Comparison of ENCODE assay signal across 36 mouse cellular contexts in the genomic region with DNA sequence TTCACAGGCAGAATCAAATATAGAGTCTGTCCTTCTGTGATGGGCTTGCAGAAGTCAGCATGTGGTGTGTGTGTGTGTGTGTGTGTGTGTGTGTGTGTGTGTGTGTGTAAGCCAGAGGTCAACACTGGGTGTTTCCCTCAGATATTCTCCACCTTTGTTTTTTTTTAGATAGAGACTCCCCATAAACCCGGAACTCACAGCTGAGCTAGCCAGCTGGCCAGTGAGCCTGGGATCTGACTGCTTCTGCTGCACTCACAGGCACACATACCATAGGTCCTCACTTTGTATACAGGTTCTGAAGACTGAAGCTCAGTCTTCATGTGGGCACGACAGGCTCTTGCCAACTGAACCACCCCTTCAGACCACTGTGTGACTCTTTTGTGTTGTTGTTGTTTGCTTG. TPM values are rescaled to one million over a fixed set of nuclear protein-coding genes. Genes with fewer than 3 reads are reported as not detected.
"Had no signal": no experiment of that assay in that cellular context is flagged by ENCODE, and none has a peak within 500 bp of the region (broad histone marks: within the 10 kb centered on the region; RNA-seq: fewer than 3 reads in every experiment).

No protein-coding gene starts in this region.

- H3K27ac ChIP-seq: embryonic facial prominence, embryonic 10.5 days; embryonic facial prominence, embryonic 12.5 days; embryonic facial prominence, embryonic 13.5 days; embryonic facial prominence, embryonic 15.5 days; forebrain, embryonic 10.5 days; forebrain, embryonic 12.5 days; forebrain, embryonic 13.5 days; forebrain, embryonic 15.5 days; gastrocnemius, adult 2 months; heart, adult 2 months had no signal

- H3K9me3 ChIP-seq: embryonic facial prominence, embryonic 10.5 days; embryonic facial prominence, embryonic 12.5 days; embryonic facial prominence, embryonic 13.5 days; embryonic facial prominence, embryonic 15.5 days; forebrain, embryonic 10.5 days; forebrain, embryonic 12.5 days; forebrain, embryonic 13.5 days; forebrain, embryonic 15.5 days had no signal

- DNase-seq: cerebellum, adult 2 months; cerebellum, adult 8-10 months; cerebellum, adult 9-10 months; cerebellum, adult 9-11 months; cerebellum, postnatal 10 days; cerebellum, postnatal 14 days; cerebellum, postnatal 25 days; cerebellum, postnatal 36 days; embryo, embryonic 11 days; forebrain, postnatal 0 days; gastrocnemius, adult 2 months; gastrocnemius, postnatal 10 days; gastrocnemius, postnatal 14 days; gastrocnemius, postnatal 25 days; gastrocnemius, postnatal 36 days; heart, adult 2 months had no signal

- H3K36me3 ChIP-seq: embryonic facial prominence, embryonic 10.5 days; embryonic facial prominence, embryonic 12.5 days; embryonic facial prominence, embryonic 13.5 days; embryonic facial prominence, embryonic 15.5 days; forebrain, embryonic 10.5 days; forebrain, embryonic 12.5 days; forebrain, embryonic 15.5 days had no signal

- H3K4me2 ChIP-seq: embryonic facial prominence, embryonic 12.5 days; embryonic facial prominence, embryonic 13.5 days; embryonic facial prominence, embryonic 15.5 days; forebrain, embryonic 12.5 days; forebrain, embryonic 13.5 days; forebrain, embryonic 15.5 days had no signal

- H3K9ac ChIP-seq: embryonic facial prominence, embryonic 12.5 days; embryonic facial prominence, embryonic 13.5 days; embryonic facial prominence, embryonic 15.5 days; forebrain, embryonic 12.5 days; forebrain, embryonic 13.5 days; forebrain, embryonic 15.5 days; forebrain, postnatal 0 days had no signal

- H3K4me1 ChIP-seq: embryonic facial prominence, embryonic 12.5 days; embryonic facial prominence, embryonic 13.5 days; embryonic facial prominence, embryonic 15.5 days; forebrain, embryonic 10.5 days; forebrain, embryonic 12.5 days; forebrain, embryonic 13.5 days; forebrain, embryonic 15.5 days had no signal

- ATAC-seq: forebrain, embryonic 13.5 days; forebrain, embryonic 14.5 days; forebrain, embryonic 15.5 days; forebrain, embryonic 16.5 days; forebrain, postnatal 0 days had no signal

- H3K4me3 ChIP-seq: embryonic facial prominence, embryonic 10.5 days; embryonic facial prominence, embryonic 12.5 days; embryonic facial prominence, embryonic 13.5 days; embryonic facial prominence, embryonic 15.5 days; erythroblast, embryonic 14.5 days; forebrain, embryonic 10.5 days; forebrain, embryonic 12.5 days; forebrain, embryonic 13.5 days; forebrain, embryonic 15.5 days; gastrocnemius, adult 2 months; heart, adult 2 months had no signal

- H3K27me3 ChIP-seq: forebrain, embryonic 15.5 days had no signal

RNA-seq across cellular contexts. Expression of a gene that starts 7.3 kb away (rescaled TPM):
- total RNA-seq: common myeloid progenitor, adult 5-6 weeks; granulocyte monocyte progenitor cell, adult 5-6 weeks had no signal
- polyA plus RNA-seq: erythroblast, embryonic 14.5 days; forebrain, embryonic 13.5 days had no signal

RNA-seq across cellular contexts. Expression of a gene that starts 22.7 kb away (rescaled TPM):
- polyA plus RNA-seq: erythroblast, embryonic 14.5 days had no signal

RNA-seq across cellular contexts. Expression of a gene that starts 22.8 kb away (rescaled TPM):
- total RNA-seq: common myeloid progenitor, adult 5-6 weeks; forebrain, postnatal 0 days; gastrocnemius, adult 18-20 months; gastrocnemius, adult 2 months; gastrocnemius, adult 8-10 months; gastrocnemius, postnatal 10 days; gastrocnemius, postnatal 14 days; granulocyte monocyte progenitor cell, adult 5-6 weeks had no signal
- polyA plus RNA-seq: cortical plate, adult 2 months; embryonic facial prominence, embryonic 10.5 days; embryonic facial prominence, embryonic 11.5 days; embryonic facial prominence, embryonic 12.5 days; embryonic facial prominence, embryonic 13.5 days; forebrain, embryonic 10.5 days; forebrain, embryonic 11.5 days; forebrain, embryonic 12.5 days; forebrain, embryonic 13.5 days; forebrain, embryonic 14.5 days; forebrain, embryonic 15.5 days; forebrain, embryonic 16.5 days; forebrain, postnatal 0 days had no signal

RNA-seq across cellular contexts. Expression of a gene that starts 46.7 kb away (rescaled TPM):
- total RNA-seq: forebrain, postnatal 0 days; heart, adult 8-10 months had no signal
- polyA plus RNA-seq: embryonic facial prominence, embryonic 13.5 days; erythroblast, embryonic 14.5 days; forebrain, embryonic 11.5 days; forebrain, embryonic 13.5 days had no signal

RNA-seq across cellular contexts. Expression of a gene that starts 50.7 kb away (rescaled TPM):
- total RNA-seq: forebrain, postnatal 0 days; gastrocnemius, adult 18-20 months; gastrocnemius, adult 2 months; gastrocnemius, adult 8-10 months; gastrocnemius, postnatal 25 days; heart, adult 8-10 months had no signal
- polyA plus RNA-seq: cortical plate, adult 2 months; embryonic facial prominence, embryonic 10.5 days; embryonic facial prominence, embryonic 11.5 days; embryonic facial prominence, embryonic 12.5 days; embryonic facial prominence, embryonic 13.5 days; embryonic facial prominence, embryonic 14.5 days; embryonic facial prominence, embryonic 15.5 days; erythroblast, embryonic 14.5 days; forebrain, embryonic 10.5 days; forebrain, embryonic 11.5 days; forebrain, embryonic 12.5 days; forebrain, embryonic 13.5 days; forebrain, embryonic 14.5 days; forebrain, embryonic 15.5 days; forebrain, embryonic 16.5 days; forebrain, postnatal 0 days had no signal
